Mouse (Mus musculus) ovary, adult 18-20 months (tissue): ENCODE results near the gene Macrod2.

Source experiments
- DNase-seq: peaks from one replicate; pipeline ENCODE4 v3.0.0; 2022; ENCODE audit warnings: low spot score, mixed read lengths

The Macrod2 gene

GRCm38 (mm10) chr2:141073981-141074855, 679.1 kb downstream of the Macrod2 start:
- DNase-seq = no peak

GRCm38 (mm10) chr2:141078221-141078620, 683.1 kb downstream of the Macrod2 start:
- DNase-seq = no peak

GRCm38 (mm10) chr2:141091320-141091719, 696.2 kb downstream of the Macrod2 start:
- DNase-seq = no peak

GRCm38 (mm10) chr2:141117579-141117978, 722.5 kb downstream of the Macrod2 start:
- DNase-seq = no peak

- no peak for DNase-seq
Measured at GRCm38 (mm10) chr2:141123875-141124274, 728.8 kb downstream of the Macrod2 start.

- DNase-seq = no peak
Measured at GRCm38 (mm10) chr2:141125638-141126037, 730.5 kb downstream of the Macrod2 start.

- no peak for DNase-seq
Measured at GRCm38 (mm10) chr2:141142266-141142665, 747.2 kb downstream of the Macrod2 start.

GRCm38 (mm10) chr2:141152011-141152772, 757.1 kb downstream of the Macrod2 start:
- DNase-seq = no peak

- no peak for DNase-seq
Measured at GRCm38 (mm10) chr2:141155972-141156371, 760.9 kb downstream of the Macrod2 start.

GRCm38 (mm10) chr2:141156979-141157593, 762.0 kb downstream of the Macrod2 start:
- DNase-seq = no peak

GRCm38 (mm10) chr2:141158161-141158560, 763.1 kb downstream of the Macrod2 start:
- DNase-seq = no peak

GRCm38 (mm10) chr2:141163918-141164317, 768.8 kb downstream of the Macrod2 start:
- no peak for DNase-seq

- no peak for DNase-seq
Measured at GRCm38 (mm10) chr2:141169586-141169985, 774.5 kb downstream of the Macrod2 start.

- no peak for DNase-seq
Measured at GRCm38 (mm10) chr2:141173167-141173566, 778.1 kb downstream of the Macrod2 start.

- DNase-seq = no peak
Measured at GRCm38 (mm10) chr2:141173607-141174006, 778.5 kb downstream of the Macrod2 start.

- DNase-seq = no peak
Measured at GRCm38 (mm10) chr2:141180656-141181055, 785.5 kb downstream of the Macrod2 start.

- DNase-seq = no peak
Measured at GRCm38 (mm10) chr2:141182034-141182759, 787.1 kb downstream of the Macrod2 start.

GRCm38 (mm10) chr2:141194476-141194875, 799.4 kb downstream of the Macrod2 start:
- no peak for DNase-seq

- DNase-seq = no peak
Measured at GRCm38 (mm10) chr2:141200481-141200880, 805.4 kb downstream of the Macrod2 start.

GRCm38 (mm10) chr2:141201303-141202014, 806.4 kb downstream of the Macrod2 start:
- no peak for DNase-seq

GRCm38 (mm10) chr2:141202015-141202364, 806.9 kb downstream of the Macrod2 start:
- DNase-seq = no peak
